Mouse (Mus musculus): ENCODE data around the gene 9130230L23Rik. TPM values are rescaled to one million over a fixed set of nuclear protein-coding genes. Genes with fewer than 3 reads are reported as not detected.

9130230L23Rik gene
- polyA plus RNA-seq, 1 experiment from 2014 or later, result not detected

DNA sequence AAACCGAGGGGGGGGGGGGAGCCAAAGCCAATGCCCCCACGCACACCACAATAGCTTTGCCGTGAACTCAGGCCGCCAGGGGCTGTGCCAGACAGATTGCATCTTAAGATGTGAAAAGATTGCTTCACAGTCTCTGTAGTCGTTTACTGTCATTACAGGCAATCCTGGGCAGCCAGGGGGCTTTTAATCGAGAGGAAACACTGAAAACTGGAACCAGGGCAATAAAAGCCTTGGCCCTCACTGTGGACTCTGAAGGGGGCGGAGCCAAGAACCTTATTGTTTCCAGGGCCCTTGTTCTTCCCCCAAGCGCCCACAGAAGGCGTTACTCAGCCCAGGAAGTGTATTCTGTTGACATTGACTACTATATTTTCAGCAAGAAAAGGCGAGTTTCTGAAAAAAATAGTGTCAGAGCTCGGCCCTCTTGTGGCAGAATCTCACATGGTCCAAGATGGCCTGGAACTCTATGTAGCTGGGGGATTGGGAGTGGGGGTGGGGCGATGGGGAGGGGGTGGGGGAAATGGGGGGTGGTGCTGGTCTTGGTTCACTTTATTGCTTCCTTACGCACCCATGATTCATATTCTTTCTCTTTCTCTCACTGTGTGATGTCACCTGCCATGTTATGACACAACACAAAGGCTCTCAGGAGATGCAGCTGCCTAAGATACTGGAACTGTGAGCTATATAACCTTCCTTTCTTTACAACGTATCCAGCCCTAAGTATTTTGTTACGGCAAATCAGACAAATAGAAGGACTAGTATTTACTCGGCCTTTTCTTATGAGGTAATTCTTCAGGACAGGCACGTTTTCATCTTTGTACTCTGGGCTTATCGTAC, 53.2 kb downstream of the 9130230L23Rik start:
- WGBS (ENCODE audit: insufficient replicate concordance), result 52% methylated on average over 18 of the region's 18 CpGs
- Histone ChIP-seq H3K27ac (no peak overlapping the region), H3K4me3 (replicated peaks) (no peak overlapping the region), H3K9ac (no peak overlapping the region), H3K4me2 (no peak overlapping the region), H3K27me3 (no peaks in the 10 kb centered on the region), H3K36me3 (no peaks in the 10 kb centered on the region), H3K4me1 (replicated peaks) (peaks cover 11% of the 10 kb centered on the region; the same call in 1 of the 2 replicates), H3K9me3 (replicated peaks) (no peaks in the 10 kb centered on the region)
- DNase-seq (no peak), ATAC-seq (ENCODE audit: low read depth) (no peak)

DNA sequence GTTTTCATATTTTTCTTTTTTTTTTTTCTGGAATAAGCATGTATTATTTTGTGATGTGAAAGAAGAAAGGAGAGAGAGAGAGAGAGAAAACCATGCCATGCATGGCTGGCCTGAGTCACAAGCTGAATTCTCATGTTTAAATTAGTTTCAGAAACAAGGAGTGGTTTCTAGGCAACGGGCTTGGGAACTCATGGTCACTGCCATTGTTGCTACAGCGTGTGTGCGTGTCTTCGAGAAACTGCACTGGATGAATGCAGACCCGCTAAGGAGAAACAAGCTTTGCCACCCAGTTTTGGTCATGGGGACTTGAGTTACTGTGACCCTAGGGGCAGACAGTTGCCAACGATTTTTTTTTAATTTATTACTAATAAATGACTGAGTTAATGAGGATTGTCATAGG, 53.8 kb downstream of the 9130230L23Rik start:
- no peaks in the 10 kb centered on the region for H3K27me3 ChIP-seq
- H3K9ac ChIP-seq, result no peak overlapping the region
- no peaks in the 10 kb centered on the region for H3K36me3 ChIP-seq
- no peak overlapping the region for H3K4me3 ChIP-seq (replicated peaks)
- ATAC-seq (ENCODE audit: low read depth) (no peak), DNase-seq (no peak)
- H3K4me2 ChIP-seq, result no peak overlapping the region
- WGBS (ENCODE audit: insufficient replicate concordance), result 62% methylated on average over 6 of the region's 6 CpGs
- no peak overlapping the region for H3K27ac ChIP-seq
- no peaks in the 10 kb centered on the region for H3K9me3 ChIP-seq (replicated peaks)
- H3K4me1 ChIP-seq (replicated peaks), result peaks cover 5% of the 10 kb centered on the region; the same call in 1 of the 2 replicates

DNA sequence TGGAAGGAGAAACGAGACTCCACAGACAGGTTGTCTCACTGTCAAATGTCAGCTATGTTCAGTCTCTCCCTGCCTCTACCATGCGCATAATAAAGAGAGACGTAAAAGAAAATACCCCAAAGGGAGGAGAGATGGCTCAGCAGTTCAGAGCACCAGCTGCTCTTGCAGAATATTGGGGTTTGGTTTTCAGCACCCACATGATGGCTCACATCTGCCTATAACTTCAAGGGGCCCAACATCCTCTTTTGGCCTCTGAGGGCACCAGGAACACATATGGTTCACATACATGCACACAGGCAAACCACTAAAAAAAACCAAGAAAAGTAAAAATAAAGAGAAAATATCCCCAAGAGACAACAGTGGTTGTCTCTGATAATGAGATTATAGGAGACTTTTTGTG, 54.3 kb downstream of the 9130230L23Rik start:
- no peaks in the 10 kb centered on the region for H3K9me3 ChIP-seq (replicated peaks)
- no peaks in the 10 kb centered on the region for H3K36me3 ChIP-seq
- H3K27me3 ChIP-seq, result no peaks in the 10 kb centered on the region
- no peak overlapping the region for H3K9ac ChIP-seq
- ATAC-seq (ENCODE audit: low read depth) (no peak), DNase-seq (no peak)
- H3K4me2 ChIP-seq, result no peak overlapping the region
- H3K27ac ChIP-seq, result no peak overlapping the region
- 77% methylated on average over 3 of the region's 3 CpGs for WGBS (ENCODE audit: insufficient replicate concordance)
- H3K4me1 ChIP-seq (replicated peaks), result 0 out of 2 replicates have a peak, but pooled peaks cover under 1% of the 10 kb centered on the region
- H3K4me3 ChIP-seq (replicated peaks), result no peak overlapping the region

DNA sequence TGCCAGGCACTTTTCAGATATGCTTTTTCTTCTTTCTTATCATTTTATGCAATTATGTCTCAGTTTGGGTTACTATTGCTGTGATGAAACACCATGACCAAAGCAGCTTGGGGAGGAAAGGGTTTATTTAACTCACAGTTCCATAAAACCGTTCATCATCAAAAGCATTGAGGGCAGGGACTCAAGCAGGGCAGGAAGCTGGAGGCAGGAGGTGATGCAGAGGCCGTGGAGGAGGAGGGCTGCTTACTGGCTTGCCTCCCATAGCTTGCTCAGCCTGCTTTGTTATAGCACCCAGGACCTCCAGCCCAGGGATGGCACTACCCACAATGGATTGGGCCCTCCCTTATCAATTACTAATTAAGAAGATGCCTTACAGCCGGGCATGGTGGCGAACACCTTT, 62.9 kb downstream of the 9130230L23Rik start:
- Histone ChIP-seq H3K27me3 (no peaks in the 10 kb centered on the region), H3K36me3 (no peaks in the 10 kb centered on the region), H3K9me3 (replicated peaks) (no peaks in the 10 kb centered on the region), H3K27ac (no peak overlapping the region), H3K4me2 (no peak overlapping the region), H3K4me3 (replicated peaks) (no peak overlapping the region), H3K9ac (no peak overlapping the region), H3K4me1 (replicated peaks) (no peaks in the 10 kb centered on the region)
- ATAC-seq (ENCODE audit: low read depth) (no peak), DNase-seq (no peak)
- 46% methylated on average over 4 of the region's 4 CpGs for WGBS (ENCODE audit: insufficient replicate concordance)

DNA sequence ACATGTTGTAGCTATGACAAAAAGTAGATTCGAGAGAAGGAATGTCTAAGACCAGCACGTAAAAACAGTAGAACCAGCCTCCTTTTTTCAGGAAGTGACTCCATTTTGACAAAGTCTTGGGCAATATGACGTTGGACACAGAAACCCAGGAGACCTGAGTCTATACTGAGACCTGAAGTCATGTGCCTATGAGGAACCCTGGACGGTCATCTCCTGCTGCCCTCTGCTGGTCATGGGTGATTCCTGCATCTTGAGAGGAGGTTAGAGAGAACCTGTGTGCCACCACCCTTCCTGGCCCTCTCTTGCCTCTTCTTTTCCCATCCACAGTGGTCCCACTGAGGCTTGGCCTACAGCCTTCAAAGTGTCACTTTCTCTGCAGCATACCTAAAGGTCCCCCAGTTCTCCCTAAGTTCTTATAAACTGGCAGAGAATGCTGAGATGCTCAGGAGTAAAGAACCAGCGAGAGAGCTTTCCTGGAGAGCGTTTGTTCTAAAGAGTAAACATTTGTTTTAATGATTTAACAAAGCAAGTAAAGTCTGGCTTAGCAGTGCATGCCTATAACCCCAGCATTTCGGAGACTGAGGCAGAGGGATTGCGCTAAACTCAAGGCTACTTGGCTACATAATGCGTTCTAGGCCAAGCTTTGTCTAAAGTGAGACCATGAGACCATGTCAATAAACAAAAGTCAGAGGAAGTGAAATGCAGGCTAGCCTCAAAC, 65.9 kb downstream of the 9130230L23Rik start:
- peak; percentile 61 for DNase-seq
- H3K4me3 ChIP-seq (replicated peaks), result no peak overlapping the region
- no peaks in the 10 kb centered on the region for H3K36me3 ChIP-seq
- H3K27ac ChIP-seq, result no peak overlapping the region
- no peak overlapping the region for H3K4me2 ChIP-seq
- 45% methylated on average over 9 of the region's 9 CpGs for WGBS (ENCODE audit: insufficient replicate concordance)
- ATAC-seq (ENCODE audit: low read depth), result peak; percentile 61; the same call in 1 of the 2 replicates
- H3K4me1 ChIP-seq (replicated peaks), result no peaks in the 10 kb centered on the region
- H3K9ac ChIP-seq, result no peak overlapping the region
- no peaks in the 10 kb centered on the region for H3K9me3 ChIP-seq (replicated peaks)
- no peaks in the 10 kb centered on the region for H3K27me3 ChIP-seq

DNA sequence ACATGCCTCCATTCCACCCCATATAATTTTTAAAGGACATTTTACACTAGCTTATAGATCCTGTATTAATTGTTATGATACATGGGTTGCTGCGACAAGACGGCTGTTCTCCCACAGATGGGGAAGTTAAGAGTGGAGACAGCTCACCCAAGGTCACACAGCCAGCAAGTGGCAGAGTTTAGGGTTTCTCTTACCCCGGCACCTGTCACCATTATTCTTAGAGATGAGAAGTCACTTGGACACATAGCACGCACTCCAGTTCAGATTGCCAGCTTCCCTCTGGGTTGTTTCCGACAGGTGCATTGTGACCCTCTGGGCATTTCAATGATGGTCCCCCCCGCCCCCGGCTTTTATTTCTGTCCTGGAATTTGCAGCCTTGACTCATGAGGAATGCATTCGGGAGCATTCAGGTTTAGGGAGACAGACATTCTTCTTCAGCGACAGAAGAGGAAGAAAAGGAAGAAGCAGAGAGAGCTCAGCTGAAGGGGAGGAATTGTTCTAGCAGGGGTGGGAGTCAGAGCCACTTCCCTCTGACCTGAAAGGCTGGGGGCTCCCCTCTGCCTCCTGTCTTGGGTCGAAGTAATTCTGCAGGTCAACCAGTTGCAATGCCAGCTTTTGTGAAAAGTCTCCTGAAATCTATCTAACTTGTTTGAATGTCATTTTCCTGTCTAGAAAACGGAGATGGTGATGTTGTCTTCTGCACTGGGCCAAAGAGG, 66.9 kb downstream of the 9130230L23Rik start:
- H3K4me2 ChIP-seq, result no peak overlapping the region
- 46% methylated on average over 11 of the region's 11 CpGs for WGBS (ENCODE audit: insufficient replicate concordance)
- H3K4me1 ChIP-seq (replicated peaks), result no peaks in the 10 kb centered on the region
- H3K4me3 ChIP-seq (replicated peaks), result no peak overlapping the region
- no peak overlapping the region for H3K9ac ChIP-seq
- no peak for ATAC-seq (ENCODE audit: low read depth)
- no peaks in the 10 kb centered on the region for H3K27me3 ChIP-seq
- H3K36me3 ChIP-seq, result no peaks in the 10 kb centered on the region
- no peak overlapping the region for H3K27ac ChIP-seq
- no peaks in the 10 kb centered on the region for H3K9me3 ChIP-seq (replicated peaks)
- DNase-seq, result no peak

DNA sequence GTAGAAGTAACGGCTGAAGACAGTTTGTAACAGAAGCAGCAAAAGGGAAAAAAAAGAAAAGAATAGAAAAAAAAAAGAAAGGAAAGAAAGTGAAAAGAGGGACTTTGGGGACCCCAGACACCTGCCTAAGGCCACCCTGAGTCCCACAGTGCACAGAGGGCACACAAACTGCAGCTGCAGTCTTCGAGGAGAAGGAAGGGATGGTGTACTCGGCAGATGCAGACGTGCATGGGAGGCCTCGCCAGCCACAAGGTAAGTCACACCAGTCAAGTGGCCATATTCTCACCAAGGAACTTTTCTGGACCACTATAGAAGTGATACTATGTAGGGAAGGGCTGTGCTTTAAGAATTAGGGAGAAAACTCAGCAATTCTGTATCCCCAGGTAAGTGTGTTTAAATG, 69.3 kb downstream of the 9130230L23Rik start, which contains the start of gene Chrna9:
Gene Chrna9, plus strand, starts transcription at position 139 of the 400 bp plus-strand sequence.
- WGBS (ENCODE audit: insufficient replicate concordance), result 62% methylated on average over 5 of the region's 5 CpGs
- Histone ChIP-seq H3K9me3 (replicated peaks) (no peaks in the 10 kb centered on the region), H3K4me1 (replicated peaks) (no peaks in the 10 kb centered on the region), H3K27ac (no peak within 1 kb of the TSS), H3K27me3 (no peaks in the 10 kb centered on the region), H3K4me2 (no peak within 1 kb of the TSS), H3K4me3 (replicated peaks) (no peak within 1 kb of the TSS), H3K36me3 (no peaks in the 10 kb centered on the region), H3K9ac (no peak within 1 kb of the TSS)
- no peak for DNase-seq
- ATAC-seq (ENCODE audit: low read depth), result no peak

DNA sequence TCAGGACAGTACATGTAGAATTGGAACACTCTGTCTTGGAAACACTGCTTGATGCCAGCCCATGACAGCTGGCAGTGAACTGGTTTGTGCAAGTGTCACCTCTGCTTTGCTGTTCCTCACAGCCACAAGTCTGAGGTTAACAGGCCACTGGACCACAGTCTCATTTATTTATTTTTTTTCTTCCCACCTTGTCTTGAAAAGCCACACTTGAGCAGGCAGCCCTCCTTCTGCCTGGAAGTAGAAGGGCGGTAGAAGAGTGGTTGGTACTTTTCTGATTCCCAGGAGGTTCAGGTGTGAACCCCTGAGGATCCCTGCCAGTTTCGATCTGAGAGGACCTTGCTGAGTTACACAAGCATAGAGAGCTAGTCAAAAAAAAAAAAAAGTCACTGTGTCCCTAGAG, 70.3 kb downstream of the 9130230L23Rik start:
- H3K4me3 ChIP-seq (replicated peaks), result no peak overlapping the region
- H3K4me2 ChIP-seq, result no peak overlapping the region
- ATAC-seq (ENCODE audit: low read depth) (no peak), DNase-seq (no peak)
- no peak overlapping the region for H3K27ac ChIP-seq
- H3K9ac ChIP-seq, result no peak overlapping the region
- H3K36me3 ChIP-seq, result no peaks in the 10 kb centered on the region
- WGBS (ENCODE audit: insufficient replicate concordance), result 63% methylated on average over 2 of the region's 2 CpGs
- H3K9me3 ChIP-seq (replicated peaks), result no peaks in the 10 kb centered on the region
- no peaks in the 10 kb centered on the region for H3K27me3 ChIP-seq
- no peaks in the 10 kb centered on the region for H3K4me1 ChIP-seq (replicated peaks)

DNA sequence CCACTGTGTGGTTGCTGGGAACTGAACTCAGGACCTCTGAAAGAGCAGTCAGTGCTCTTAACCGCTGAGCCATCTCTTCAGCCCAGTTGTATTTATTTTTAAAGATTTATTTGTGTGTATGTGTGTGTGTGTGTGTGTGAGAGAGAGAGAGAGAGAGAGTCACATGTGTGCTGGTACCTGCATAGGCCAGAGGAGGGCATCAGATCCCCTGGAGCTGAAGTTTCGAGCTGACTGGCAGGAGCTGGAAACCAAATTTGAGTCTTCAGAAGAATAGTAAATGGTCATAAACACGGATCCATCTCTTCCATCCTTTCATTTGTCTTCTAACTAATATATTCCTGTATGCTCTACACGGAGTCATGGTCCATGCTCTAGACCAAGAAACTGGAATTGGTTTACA, 70.8 kb downstream of the 9130230L23Rik start:
- Histone ChIP-seq H3K9ac (no peak overlapping the region), H3K4me2 (no peak overlapping the region), H3K4me3 (replicated peaks) (no peak overlapping the region), H3K27ac (no peak overlapping the region), H3K9me3 (replicated peaks) (no peaks in the 10 kb centered on the region), H3K27me3 (no peaks in the 10 kb centered on the region), H3K36me3 (no peaks in the 10 kb centered on the region), H3K4me1 (replicated peaks) (no peaks in the 10 kb centered on the region)
- DNase-seq (no peak), ATAC-seq (ENCODE audit: low read depth) (no peak)
- WGBS (ENCODE audit: insufficient replicate concordance), result 67% methylated on average over 4 of the region's 4 CpGs

DNA sequence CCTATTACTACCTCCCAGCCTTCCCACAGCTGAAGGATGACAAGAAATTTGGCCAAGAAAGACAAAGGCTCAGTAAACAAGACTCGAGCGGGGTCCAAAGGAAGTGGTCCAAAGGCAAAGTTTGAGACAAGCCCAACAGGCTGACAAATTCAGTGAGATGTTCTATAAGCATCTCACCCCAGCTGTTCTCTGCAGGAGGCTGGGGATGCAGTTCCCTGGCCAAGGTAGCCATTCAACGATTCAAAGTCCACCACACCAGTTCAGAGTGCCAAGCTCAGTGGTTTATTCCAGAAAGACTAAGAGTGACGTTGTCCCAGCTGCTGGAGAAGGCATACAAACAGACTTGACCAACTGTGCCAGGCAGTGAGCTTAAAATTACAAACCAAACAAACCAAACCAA, 73.9 kb downstream of the 9130230L23Rik start:
- no peaks in the 10 kb centered on the region for H3K36me3 ChIP-seq
- no peaks in the 10 kb centered on the region for H3K9me3 ChIP-seq (replicated peaks)
- no peak for DNase-seq
- no peak overlapping the region for H3K27ac ChIP-seq
- ATAC-seq (ENCODE audit: low read depth), result no peak
- no peaks in the 10 kb centered on the region for H3K4me1 ChIP-seq (replicated peaks)
- no peak overlapping the region for H3K4me3 ChIP-seq (replicated peaks)
- no peak overlapping the region for H3K4me2 ChIP-seq
- 62% methylated on average over 4 of the region's 4 CpGs for WGBS (ENCODE audit: insufficient replicate concordance)
- H3K9ac ChIP-seq, result no peak overlapping the region
- H3K27me3 ChIP-seq, result no peaks in the 10 kb centered on the region

Data from liver, embryonic 13.5 days (tissue).